Mouse (Mus musculus) C2C12 (cell line): ENCODE data around the gene Arhgef3. TPM values are rescaled to one million over a fixed set of nuclear protein-coding genes. Genes with fewer than 3 reads are reported as not detected.

Experiments
- H3K27me3 ChIP-seq: one replicate; pipeline ENCODE4 v1.6.1; 2011; ENCODE audit not compliant: control insufficient read depth, insufficient read depth, insufficient read length
- H3K36me3 ChIP-seq: one replicate; pipeline ENCODE4 v1.6.1; 2011; ENCODE audit not compliant: control insufficient read depth, insufficient read depth
- H3K4me3 ChIP-seq: one replicate; pipeline ENCODE4 v1.5.1; 2011; ENCODE audit warnings: mild to moderate bottlenecking, control low read depth; ENCODE audit not compliant: poor library complexity, insufficient read depth, severe bottlenecking
- H3K79me2 ChIP-seq: one replicate; pipeline ENCODE4 v1.6.1; 2011; ENCODE audit not compliant: control insufficient read depth, insufficient read depth
- H3K79me3 ChIP-seq: one replicate; pipeline ENCODE4 v1.6.1; 2011; ENCODE audit warnings: low read depth, control low read depth
- H3ac ChIP-seq: one replicate; pipeline ENCODE3; 2011; ENCODE audit warnings: low read depth; ENCODE audit not compliant: control insufficient read depth, insufficient read length
- CEBPB ChIP-seq: IDR thresholded peaks from one replicate; pipeline ENCODE4 v1.6.1; 2011; ENCODE audit warnings: low read depth, mild to moderate bottlenecking, control low read depth, moderate library complexity
- CTCF ChIP-seq: IDR thresholded peaks from one replicate; pipeline ENCODE4 v1.5.1; 2011; ENCODE audit not compliant: control insufficient read depth, insufficient read depth, insufficient read length
- FOSL1 ChIP-seq: IDR thresholded peaks from one replicate; pipeline ENCODE4 v1.8.0; 2011; ENCODE audit warnings: mild to moderate bottlenecking, low read length; ENCODE audit not compliant: poor library complexity, insufficient read depth, severe bottlenecking
- MAX ChIP-seq: IDR thresholded peaks from one replicate; pipeline ENCODE4 v1.6.1; 2011; ENCODE audit warnings: mild to moderate bottlenecking, control low read depth
- MYOD1 ChIP-seq: IDR thresholded peaks from one replicate; pipeline ENCODE4 v1.6.1; 2011; ENCODE audit warnings: low read depth; ENCODE audit not compliant: control insufficient read depth, insufficient read length
- MYOG ChIP-seq: IDR thresholded peaks from one replicate; pipeline ENCODE4 v1.6.1; 2011; ENCODE audit not compliant: control insufficient read depth, insufficient read length; ENCODE audit errors: extremely low read depth
- USF1 ChIP-seq: IDR thresholded peaks from one replicate; pipeline ENCODE4 v1.6.1; 2011; ENCODE audit warnings: low read depth, mild to moderate bottlenecking, control low read depth, moderate library complexity
- polyA plus RNA-seq: library from polyadenylated mRNA; unstranded; fragments of >200 nt; fragmentation: generic; extraction: Trizol; gene quantifications from one replicate; pipeline ENCODE4 v1.2.1, GENCODE M21; 2012; ENCODE audit warnings: missing spikeins

Gene Arhgef3
- polyA plus RNA-seq, 1 experiment: 1.1 TPM

DNA sequence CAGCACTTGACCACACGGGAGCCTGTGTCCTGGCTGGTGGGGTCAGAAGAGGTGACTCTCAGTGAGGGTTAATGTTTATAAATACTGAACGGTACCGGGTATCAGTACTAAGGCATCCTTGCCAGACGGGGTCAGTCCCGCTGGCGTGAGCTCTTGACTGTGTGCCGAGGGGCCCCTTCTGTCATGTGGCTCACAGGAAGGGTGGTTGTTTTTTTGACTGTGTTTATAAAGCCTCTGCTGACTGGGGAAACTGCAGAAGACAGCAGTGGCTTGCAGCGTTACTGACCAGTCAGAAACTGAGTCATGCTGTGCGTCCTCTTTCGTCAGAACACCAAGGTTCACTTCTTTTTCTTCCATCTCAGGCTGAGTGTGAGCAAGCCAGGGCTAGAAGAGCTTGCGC, 67.4 kb downstream of the Arhgef3 start:
- no peaks in the 10 kb centered on the region for H3K79me3 ChIP-seq
- no peaks in the 10 kb centered on the region for H3K36me3 ChIP-seq
- no peaks in the 10 kb centered on the region for H3K27me3 ChIP-seq
- TF ChIP-seq CEBPB (no peak), MYOD1 (no peak), FOSL1 (no peak), MAX (no peak), USF1 (no peak), MYOG (no peak), CTCF (no peak)
- H3K79me2 ChIP-seq: no peaks in the 10 kb centered on the region
- no peak overlapping the region for H3K4me3 ChIP-seq
- H3ac ChIP-seq: no peak overlapping the region

DNA sequence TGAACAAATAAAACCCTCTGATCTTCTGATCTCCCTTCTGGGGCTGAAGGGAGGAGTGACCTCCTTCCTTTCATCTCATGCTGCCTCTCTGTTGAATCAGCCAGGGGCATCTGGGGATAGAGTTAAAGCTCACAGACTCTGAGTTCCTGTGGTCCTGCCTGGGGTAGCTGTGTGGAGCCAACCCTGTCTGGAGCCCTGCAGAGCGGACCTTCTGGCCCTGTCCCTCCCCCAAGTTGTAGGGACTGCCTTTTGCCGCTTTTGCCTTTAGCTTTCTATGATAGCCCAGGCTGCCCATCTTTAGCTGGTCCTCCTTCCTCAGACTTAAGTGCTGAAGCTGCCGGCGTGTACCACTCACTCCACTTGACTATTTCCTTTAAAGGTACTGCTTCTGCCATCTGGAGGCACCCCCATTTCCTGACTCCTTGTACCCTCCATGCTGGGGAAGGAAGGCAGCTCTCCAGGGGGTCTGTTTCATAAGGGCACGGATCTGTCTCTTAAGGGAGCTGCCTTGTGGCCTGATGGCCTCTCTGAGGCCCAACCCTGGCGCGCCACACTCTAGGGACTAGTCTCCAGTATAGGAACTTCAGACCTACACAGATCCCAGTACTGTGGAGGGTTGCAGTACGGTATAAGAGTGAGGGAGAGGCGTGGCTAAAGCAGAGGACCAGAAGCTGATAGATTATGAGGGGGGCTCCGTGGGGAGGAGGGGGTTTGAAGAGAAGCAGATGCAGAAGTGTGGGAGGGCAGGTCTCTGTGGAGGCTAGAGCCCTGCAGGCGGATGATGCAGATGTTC, 68.1 kb downstream of the Arhgef3 start:
- Histone ChIP-seq H3K4me3 (no peak overlapping the region), H3ac (no peak overlapping the region), H3K36me3 (no peaks in the 10 kb centered on the region), H3K79me3 (no peaks in the 10 kb centered on the region), H3K27me3 (no peaks in the 10 kb centered on the region), H3K79me2 (no peaks in the 10 kb centered on the region)
- TF ChIP-seq CTCF (no peak), MYOD1 (no peak), CEBPB (no peak), USF1 (no peak), MAX (no peak), MYOG (no peak), FOSL1 (no peak)

DNA sequence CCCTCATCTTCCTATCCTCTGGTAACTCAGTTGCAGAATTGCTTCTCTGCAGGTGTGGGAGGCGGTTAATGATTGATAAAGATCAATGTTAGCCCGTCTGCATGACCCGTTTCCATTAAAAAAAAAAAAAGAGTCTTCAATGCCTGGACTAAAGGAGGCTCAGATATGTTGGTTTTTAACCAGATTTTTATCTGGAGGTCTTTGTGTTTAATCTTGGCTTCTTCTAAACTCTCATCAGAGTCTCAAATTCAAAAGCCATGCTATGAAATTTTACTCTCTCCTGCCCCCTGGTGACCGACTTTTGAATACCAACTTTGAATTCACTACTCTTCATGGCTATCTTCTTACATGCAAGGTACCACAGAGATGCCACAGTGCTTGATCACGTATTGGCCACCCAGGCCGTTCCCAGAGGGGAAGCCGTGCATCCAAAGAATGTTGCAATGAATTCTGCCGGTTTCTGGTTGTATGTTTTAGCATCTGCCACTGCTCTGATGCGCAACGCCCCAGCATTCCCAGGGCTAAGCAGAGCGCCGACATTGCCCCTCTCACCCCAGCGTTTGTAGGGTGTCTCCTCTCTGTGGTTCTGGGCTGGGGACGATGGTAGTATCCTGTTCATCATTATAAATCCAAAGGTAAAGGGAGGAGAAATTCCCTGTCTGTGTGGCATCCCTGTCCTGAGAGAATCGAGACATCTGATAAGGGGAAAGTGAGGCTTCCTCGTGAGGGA, 69.0 kb downstream of the Arhgef3 start:
- no peaks in the 10 kb centered on the region for H3K79me3 ChIP-seq
- TF ChIP-seq USF1 (no peak), MYOD1 (no peak), MYOG (no peak), MAX (no peak), FOSL1 (no peak), CEBPB (no peak), CTCF (no peak)
- H3K27me3 ChIP-seq: no peaks in the 10 kb centered on the region
- no peak overlapping the region for H3K4me3 ChIP-seq
- no peaks in the 10 kb centered on the region for H3K36me3 ChIP-seq
- H3ac ChIP-seq: no peak overlapping the region
- no peaks in the 10 kb centered on the region for H3K79me2 ChIP-seq

GRCm38 (mm10) chr14:27185902-27186301, 71.2 kb downstream of the Arhgef3 start:
- H3K79me3 ChIP-seq: no peaks in the 10 kb centered on the region
- H3K79me2 ChIP-seq: no peaks in the 10 kb centered on the region
- H3ac ChIP-seq: no peak overlapping the region
- TF ChIP-seq FOSL1 (no peak), CTCF (no peak), CEBPB (no peak), USF1 (no peak), MYOG (no peak), MAX (no peak), MYOD1 (no peak)
- no peak overlapping the region for H3K4me3 ChIP-seq
- H3K27me3 ChIP-seq: no peaks in the 10 kb centered on the region
- no peaks in the 10 kb centered on the region for H3K36me3 ChIP-seq

GRCm38 (mm10) chr14:27186596-27186995, 71.9 kb downstream of the Arhgef3 start:
- H3K4me3 ChIP-seq: no peak overlapping the region
- H3K27me3 ChIP-seq: no peaks in the 10 kb centered on the region
- H3K79me3 ChIP-seq: no peaks in the 10 kb centered on the region
- no peaks in the 10 kb centered on the region for H3K36me3 ChIP-seq
- no peak overlapping the region for H3ac ChIP-seq
- TF ChIP-seq MYOG (no peak), FOSL1 (no peak)
- H3K79me2 ChIP-seq: no peaks in the 10 kb centered on the region

GRCm38 (mm10) chr14:27187025-27187424, 72.3 kb downstream of the Arhgef3 start:
- no peaks in the 10 kb centered on the region for H3K36me3 ChIP-seq
- no peaks in the 10 kb centered on the region for H3K79me2 ChIP-seq
- no peaks in the 10 kb centered on the region for H3K27me3 ChIP-seq
- H3K79me3 ChIP-seq: no peaks in the 10 kb centered on the region
- no peak overlapping the region for H3K4me3 ChIP-seq
- H3ac ChIP-seq: no peak overlapping the region
- TF ChIP-seq USF1 (no peak), CTCF (peak; percentile 82)
